Mouse (Mus musculus) limb, embryonic 11.5 days (tissue): ENCODE measurements around the gene Aida. TPM values are rescaled to one million over a fixed set of nuclear protein-coding genes. Genes with fewer than 3 reads are reported as not detected.

Source experiments
- ATAC-seq: fragments of 200-750 bp; cut with Nextera tagmentation; 2 replicates; pipeline ENCODE4 v1.8.0; 2017; ENCODE audit warnings: low read depth; ENCODE audit not compliant: insufficient number of reproducible peaks, low FRiP score, low TSS enrichment
- DNase-seq: peaks from one replicate; pipeline ENCODE4 v3.0.0-alpha.2; 2015; ENCODE audit warnings: low spot score
- H3K27ac ChIP-seq: fragments of 300-500 bp; sonication (generic); replicated peaks from 2 replicates; pipeline ENCODE4 v1.5.1; 2014; ENCODE audit warnings: low read depth, mild to moderate bottlenecking, low read length
- H3K27me3 ChIP-seq: fragments of 300-500 bp; sonication (generic); 2 replicates; pipeline ENCODE4 v1.6.1; 2014; ENCODE audit warnings: mild to moderate bottlenecking, low read length, mixed read lengths; ENCODE audit not compliant: control insufficient read depth, insufficient read depth
- H3K36me3 ChIP-seq: fragments of 300-500 bp; sonication (generic); 2 replicates; pipeline ENCODE4 v1.6.1; 2014; ENCODE audit warnings: mild to moderate bottlenecking, low read length, moderate library complexity, mixed read lengths; ENCODE audit not compliant: control insufficient read depth, insufficient read depth
- H3K4me1 ChIP-seq: fragments of 300-500 bp; sonication (generic); 2 replicates; pipeline ENCODE4 v1.6.1; 2014; ENCODE audit warnings: low read length, mixed read lengths; ENCODE audit not compliant: control insufficient read depth, insufficient read depth
- H3K4me2 ChIP-seq: fragments of 300-500 bp; sonication (generic); 2 replicates; pipeline ENCODE4 v1.6.1; 2014; ENCODE audit warnings: low read depth, mild to moderate bottlenecking, moderate library complexity; ENCODE audit not compliant: severe bottlenecking
- H3K4me3 ChIP-seq: fragments of 300-500 bp; sonication (generic); 2 replicates; pipeline ENCODE4 v1.5.1; 2014; ENCODE audit warnings: low read depth, low read length
- H3K9ac ChIP-seq: fragments of 300-500 bp; sonication (generic); 2 replicates; pipeline ENCODE4 v1.6.1; 2014; ENCODE audit warnings: mild to moderate bottlenecking, low read length
- H3K9me3 ChIP-seq: fragments of 300-500 bp; sonication (generic); 2 replicates; pipeline ENCODE4 v1.6.1; 2016; ENCODE audit warnings: low read length; ENCODE audit not compliant: control insufficient read depth
- WGBS: fragments of 180-500 bp; shearing (Covaris S2); extraction: QIAGEN DNeasy Blood & Tissue Kit; methylation state at CpG from one replicate; pipeline ENCODE4 v1.1.7; 2014; 5-methylcytosine and 5-hydroxymethylcytosine counted together
- polyA plus RNA-seq: library from polyadenylated mRNA; unstranded; fragments of >200 nt; fragmentation: Nextera tagmentation; extraction: Ambion mirVana; gene quantifications from 2 replicates; pipeline ENCODE4 v1.2.1, GENCODE M21; 2014

Aida gene
- polyA plus RNA-seq, 1 experiment from 2014 or later: 42.4 TPM

- Histone ChIP-seq H3K27ac (no peak overlapping the region), H3K4me2 (no peak overlapping the region), H3K4me1 (no peaks in the 10 kb centered on the region), H3K27me3 (no peaks in the 10 kb centered on the region), H3K9ac (no peak overlapping the region), H3K4me3 (no peak overlapping the region), H3K36me3 (no peaks in the 10 kb centered on the region), H3K9me3 (no peaks in the 10 kb centered on the region)
- 60% methylated on average over 10 of the region's 10 CpGs for WGBS
- ATAC-seq: no peak
- no peak for DNase-seq
These were observed 23.2 kb upstream of the Aida start for GRCm38 (mm10) chr1:183272867-183273818.

DNA sequence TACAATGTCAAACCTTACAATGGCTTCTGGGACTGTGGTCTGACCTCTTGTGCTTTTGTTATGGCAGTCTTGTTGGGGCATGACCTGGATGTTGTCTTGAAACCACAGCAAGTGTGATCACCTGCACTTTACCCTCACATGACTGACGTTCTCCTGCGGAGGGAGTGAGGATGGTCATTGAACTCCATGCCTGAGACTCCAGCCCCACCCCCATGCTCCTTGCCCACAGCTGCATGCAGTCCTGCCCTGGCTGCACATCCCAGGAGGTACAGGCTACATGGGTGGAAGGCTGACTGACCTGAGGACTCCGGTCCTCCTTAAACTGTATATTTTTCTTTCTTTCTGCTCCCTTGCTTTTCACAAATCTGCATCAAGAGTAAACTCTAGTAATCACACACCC lies 22.0 kb upstream of the Aida start:
- WGBS: 78% methylated on average over 3 of the region's 3 CpGs
- H3K27me3 ChIP-seq: no peaks in the 10 kb centered on the region
- DNase-seq (no peak), ATAC-seq (no peak)
- H3K4me3 ChIP-seq: no peak overlapping the region
- no peak overlapping the region for H3K9ac ChIP-seq
- no peaks in the 10 kb centered on the region for H3K36me3 ChIP-seq
- no peak overlapping the region for H3K4me2 ChIP-seq
- no peaks in the 10 kb centered on the region for H3K4me1 ChIP-seq
- no peak overlapping the region for H3K27ac ChIP-seq
- no peaks in the 10 kb centered on the region for H3K9me3 ChIP-seq

DNA sequence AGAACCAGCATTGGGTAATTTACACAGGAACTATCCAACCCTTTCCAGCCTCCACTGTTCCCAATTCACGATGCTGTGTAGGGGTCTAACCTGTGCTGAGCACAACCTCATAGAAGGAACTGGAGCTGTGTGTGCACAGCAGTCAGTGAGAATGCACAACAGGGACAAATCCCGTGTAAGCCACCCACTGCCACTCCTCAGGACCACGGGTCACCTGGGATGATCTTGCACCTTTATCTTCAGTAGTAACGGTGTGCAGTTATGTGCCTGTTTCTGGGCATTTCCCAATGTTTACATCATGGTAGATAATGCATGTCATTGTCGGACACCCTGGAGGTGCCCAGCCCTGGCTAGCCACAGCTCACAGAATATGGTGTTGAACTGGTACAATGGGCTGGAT lies 20.6 kb upstream of the Aida start:
- Histone ChIP-seq H3K4me1 (no peaks in the 10 kb centered on the region), H3K4me3 (no peak overlapping the region)
- 81% methylated on average over 5 of the region's 5 CpGs for whole genome bisulfite sequencing

GRCm38 (mm10) chr1:183288351-183288750 lies 8.0 kb upstream of the Aida start:
- no peak overlapping the region for H3K27ac ChIP-seq
- H3K9me3 ChIP-seq: no peaks in the 10 kb centered on the region
- H3K36me3 ChIP-seq: peaks cover 22% of the 10 kb centered on the region
- ATAC-seq: no peak
- H3K4me1 ChIP-seq: no peaks in the 10 kb centered on the region
- 88% methylated on average over 3 of the region's 3 CpGs for WGBS
- no peak for DNase-seq
- no peak overlapping the region for H3K4me2 ChIP-seq
- no peak overlapping the region for H3K9ac ChIP-seq
- H3K27me3 ChIP-seq: no peaks in the 10 kb centered on the region
- no peak overlapping the region for H3K4me3 ChIP-seq

More for the DNA sequence above, 20.6 kb upstream of the Aida start:
- ATAC-seq (no peak), DNase-seq (no peak)
- no peak overlapping the region for H3K9ac ChIP-seq
- no peaks in the 10 kb centered on the region for H3K27me3 ChIP-seq
- no peaks in the 10 kb centered on the region for H3K9me3 ChIP-seq
- no peak overlapping the region for H3K27ac ChIP-seq
- H3K36me3 ChIP-seq: peaks cover 3% of the 10 kb centered on the region; the same call in 1 of the 2 replicates
- no peak overlapping the region for H3K4me2 ChIP-seq

GRCm38 (mm10) chr1:183289576-183289975 lies 6.8 kb upstream of the Aida start:
- WGBS: 85% methylated on average over 4 of the region's 4 CpGs
- H3K36me3 ChIP-seq: peaks cover 19% of the 10 kb centered on the region
- DNase-seq (no peak), ATAC-seq (no peak)
- no peak overlapping the region for H3K27ac ChIP-seq
- no peaks in the 10 kb centered on the region for H3K27me3 ChIP-seq
- H3K9ac ChIP-seq: no peak overlapping the region
- H3K4me3 ChIP-seq: no peak overlapping the region
- H3K4me2 ChIP-seq: no peak overlapping the region
- no peaks in the 10 kb centered on the region for H3K9me3 ChIP-seq
- no peaks in the 10 kb centered on the region for H3K4me1 ChIP-seq

DNA sequence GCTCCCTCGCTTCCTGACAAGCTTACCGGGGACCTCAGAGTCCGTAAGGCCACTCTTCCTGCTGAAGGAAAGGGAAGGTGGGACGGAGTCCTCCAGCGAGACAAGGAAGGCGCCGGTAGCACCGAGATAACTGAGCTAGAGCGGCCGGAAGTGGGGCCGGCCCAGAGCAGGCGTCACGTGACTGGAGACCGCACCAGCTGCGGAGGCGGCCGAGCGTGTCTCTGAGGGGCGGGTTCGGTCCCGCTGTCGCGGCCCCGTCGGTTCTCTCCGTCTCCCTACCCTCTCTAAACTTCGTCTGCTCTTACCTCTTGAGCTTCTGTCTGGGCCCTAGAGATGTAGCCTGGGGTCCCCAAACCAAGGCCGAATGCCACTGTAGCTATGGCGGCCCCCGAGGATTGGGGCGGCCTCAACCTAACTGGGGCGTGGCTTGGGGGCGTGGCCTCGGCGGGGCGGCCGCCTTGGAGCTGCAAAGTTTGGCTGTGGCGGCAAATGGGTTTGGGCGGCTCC lies 540 bp downstream of the Aida start, which contains the start of gene Brox:
Brox (minus strand) TSS at position 393 of the 507 bp plus-strand sequence.
- ATAC-seq (peak; percentile 85), DNase-seq (peak; percentile 96)
- H3K9me3 ChIP-seq: no peaks in the 10 kb centered on the region
- H3K4me1 ChIP-seq: no peaks in the 10 kb centered on the region
- no peak within 1 kb of the TSS for H3K27ac ChIP-seq
- 0 out of 2 replicates have a peak, but pooled peaks cover 3% of the 10 kb centered on the region for H3K36me3 ChIP-seq
- peak within 1 kb of the TSS; percentile 46 for H3K4me3 ChIP-seq
- under 1% methylated on average over 38 of the region's 39 CpGs for WGBS
- peak within 1 kb of the TSS; percentile 44 for H3K4me2 ChIP-seq
- H3K9ac ChIP-seq: peak within 1 kb of the TSS; percentile 34
- H3K27me3 ChIP-seq: no peaks in the 10 kb centered on the region

- H3K27me3 ChIP-seq: no peaks in the 10 kb centered on the region
- DNase-seq: peak; percentile 72
- 0 out of 2 replicates have a peak, but pooled peaks cover 3% of the 10 kb centered on the region for H3K36me3 ChIP-seq
- H3K9me3 ChIP-seq: no peaks in the 10 kb centered on the region
- peak overlapping the region; percentile 44 for H3K4me2 ChIP-seq
- H3K27ac ChIP-seq: no peak overlapping the region
- ATAC-seq: no peak
- under 1% methylated on average over 26 of the region's 30 CpGs for WGBS
- H3K4me3 ChIP-seq: peak overlapping the region; percentile 46
- H3K9ac ChIP-seq: peak overlapping the region; percentile 34
- H3K4me1 ChIP-seq: no peaks in the 10 kb centered on the region
These were observed 1.1 kb downstream of the Aida start for GRCm38 (mm10) chr1:183297473-183297885.

- peak; percentile 65 for DNase-seq
- WGBS: 1% methylated on average over 20 of the region's 20 CpGs
- Histone ChIP-seq H3K4me2 (peak overlapping the region; percentile 44), H3K36me3 (0 out of 2 replicates have a peak, but pooled peaks cover 3% of the 10 kb centered on the region), H3K9ac (peak overlapping the region; percentile 34), H3K27me3 (no peaks in the 10 kb centered on the region), H3K4me1 (no peaks in the 10 kb centered on the region), H3K27ac (no peak overlapping the region), H3K9me3 (no peaks in the 10 kb centered on the region), H3K4me3 (peak overlapping the region; percentile 46)
- ATAC-seq: no peak
These were observed 1.6 kb downstream of the Aida start for GRCm38 (mm10) chr1:183297886-183298489.
